Mouse (Mus musculus) CH12.LX (cell line): ENCODE measurements around the gene Otud5. TPM values are rescaled to one million over a fixed set of nuclear protein-coding genes. Genes with fewer than 3 reads are reported as not detected.
A peak's percentile ranks its signal among the peaks of the same experiment; 100 is the strongest.

Experiments
- DNase-seq: peaks from one replicate; pipeline ENCODE4 v3.0.0-alpha.2; 2013; ENCODE audit errors: extremely low read depth
- H3K27ac ChIP-seq: 2 replicates; pipeline ENCODE4 v1.5.1; 2012; ENCODE audit warnings: low read depth, mild to moderate bottlenecking, control low read depth, moderate library complexity; ENCODE audit not compliant: insufficient read depth
- H3K27me3 ChIP-seq: replicated peaks from 2 replicates; pipeline ENCODE3; 2012; ENCODE audit warnings: inconsistent platforms
- H3K36me3 ChIP-seq, 2 experiments: replicated peaks in 1 of 2; 2 replicates each; pipeline versions ENCODE3 to v1.6.1; 2012; ENCODE audit warnings: inconsistent platforms in 1 of 2, low read length in 1 of 2, mild to moderate bottlenecking in 1 of 2, mixed read lengths in 1 of 2, moderate library complexity in 1 of 2; ENCODE audit not compliant: control insufficient read depth in 1 of 2, insufficient read depth in 1 of 2
- H3K4me1 ChIP-seq, 2 experiments: 2 replicates each; pipeline ENCODE4 v1.6.1; 2012; ENCODE audit warnings: inconsistent platforms in 1 of 2, moderate library complexity in 1 of 2; ENCODE audit not compliant: insufficient read depth in 2 of 2, control insufficient read depth in 1 of 2
- H3K4me2 ChIP-seq: 2 replicates; pipeline ENCODE4 v1.6.1; 2012; ENCODE audit warnings: low read depth, mild to moderate bottlenecking, control low read depth; ENCODE audit not compliant: poor library complexity, insufficient read depth, severe bottlenecking
- H3K4me3 ChIP-seq, 3 experiments: fragments of 150-350 bp in 1 of 3; sonication (generic) in 1 of 3; replicated peaks in 1 of 3; 2 replicates each; pipeline versions ENCODE3 to v1.5.1; 2011 to 2012; ENCODE audit warnings: low read depth in 2 of 3, low read length in 2 of 3, mild to moderate bottlenecking in 2 of 3, moderate library complexity in 2 of 3, control low read depth in 1 of 3, improper control_type of control experiment in 1 of 3, inconsistent platforms in 1 of 3, mixed read lengths in 1 of 3; ENCODE audit not compliant: poor library complexity in 1 of 3
- H3K79me2 ChIP-seq: replicated peaks from 2 replicates; pipeline ENCODE4 v1.6.1; 2012; ENCODE audit warnings: mild to moderate bottlenecking, moderate library complexity; ENCODE audit not compliant: control insufficient read depth, poor library complexity, insufficient read depth, severe bottlenecking; ENCODE audit errors: extremely low read depth
- H3K9ac ChIP-seq: 2 replicates; pipeline ENCODE4 v1.6.1; 2012; ENCODE audit warnings: low read depth, mild to moderate bottlenecking, control low read depth, moderate library complexity; ENCODE audit not compliant: insufficient read depth
- H3K9me3 ChIP-seq: replicated peaks from 2 replicates; pipeline ENCODE3; 2012; ENCODE audit warnings: low read length, inconsistent platforms, mixed read lengths
- BHLHE40 ChIP-seq: IDR thresholded peaks from 2 replicates; pipeline ENCODE4 v1.6.1; 2011; ENCODE audit warnings: mild to moderate bottlenecking, low read depth, low read length, improper control_type of control experiment
- CHD2 ChIP-seq: IDR thresholded peaks from 2 replicates; pipeline ENCODE4 v1.6.1; 2011; ENCODE audit warnings: low read length, improper control_type of control experiment
- CTCF ChIP-seq, 2 experiments: IDR thresholded peaks in 1 of 2; conservative IDR thresholded peaks in 1 of 2; 2 replicates each; pipeline ENCODE4 v1.5.1; 2011 to 2012; ENCODE audit warnings: low read depth in 2 of 2, low read length in 2 of 2, improper control_type of control experiment in 1 of 2, inconsistent platforms in 1 of 2, mild to moderate bottlenecking in 1 of 2, moderate library complexity in 1 of 2
- ELF1 ChIP-seq: IDR thresholded peaks from 2 replicates; pipeline ENCODE4 v1.6.1; 2014; ENCODE audit warnings: low read depth, mild to moderate bottlenecking, inconsistent platforms, low read length, improper control_type of control experiment
- ETS1 ChIP-seq: conservative IDR thresholded peaks from 2 replicates; pipeline ENCODE4 v1.6.1; 2012; ENCODE audit warnings: low read depth, mild to moderate bottlenecking, inconsistent platforms, low read length, improper control_type of control experiment, moderate library complexity
- GABPA ChIP-seq: IDR thresholded peaks from 2 replicates; pipeline ENCODE4 v1.6.1; 2012; ENCODE audit warnings: low read depth, low read length, improper control_type of control experiment, inconsistent platforms; ENCODE audit not compliant: insufficient replicate concordance
- HCFC1 ChIP-seq: IDR thresholded peaks from 2 replicates; pipeline ENCODE4 v1.6.1; 2012; ENCODE audit warnings: low read depth, mild to moderate bottlenecking, inconsistent platforms, low read length, improper control_type of control experiment
- JUN ChIP-seq: IDR thresholded peaks from 2 replicates; pipeline ENCODE4 v1.6.1; 2011; ENCODE audit warnings: low read depth, mild to moderate bottlenecking, low read length, improper control_type of control experiment, moderate library complexity; ENCODE audit not compliant: insufficient read depth
- JUND ChIP-seq: conservative IDR thresholded peaks from 2 replicates; pipeline ENCODE4 v1.6.1; 2011; ENCODE audit warnings: low read depth, low read length, improper control_type of control experiment
- KAT2A ChIP-seq: IDR thresholded peaks from 2 replicates; pipeline ENCODE4 v1.6.1; 2012; ENCODE audit warnings: low read length, improper control_type of control experiment, inconsistent platforms; ENCODE audit not compliant: insufficient replicate concordance
- MAFK ChIP-seq: IDR thresholded peaks from 2 replicates; pipeline ENCODE4 v1.6.1; 2011; ENCODE audit warnings: low read length, improper control_type of control experiment; ENCODE audit not compliant: insufficient replicate concordance
- MEF2A ChIP-seq: IDR thresholded peaks from 2 replicates; pipeline ENCODE4 v1.6.1; 2014; ENCODE audit warnings: low read depth, mild to moderate bottlenecking, inconsistent platforms, low read length, improper control_type of control experiment, borderline replicate concordance
- NRF1 ChIP-seq: IDR thresholded peaks from 2 replicates; pipeline ENCODE4 v1.6.1; 2014; ENCODE audit warnings: low read depth, mild to moderate bottlenecking, inconsistent platforms, low read length, improper control_type of control experiment, moderate library complexity
- PAX5 ChIP-seq: IDR thresholded peaks from 2 replicates; pipeline ENCODE4 v1.6.1; 2012; ENCODE audit warnings: low read length, inconsistent platforms, mixed read lengths
- POLR2A ChIP-seq: IDR thresholded peaks from 2 replicates; pipeline ENCODE4 v1.6.1; 2011; ENCODE audit warnings: low read depth, mild to moderate bottlenecking, improper control_type of control experiment, low read length
- SIN3A ChIP-seq: IDR thresholded peaks from 2 replicates; pipeline ENCODE4 v1.6.1; 2012; ENCODE audit warnings: low read length, improper control_type of control experiment, inconsistent platforms
- TBP ChIP-seq: conservative IDR thresholded peaks from 2 replicates; pipeline ENCODE4 v1.6.1; 2011; ENCODE audit warnings: low read depth, low read length, improper control_type of control experiment
- TCF12 ChIP-seq: IDR thresholded peaks from 2 replicates; pipeline ENCODE4 v1.6.1; 2014; ENCODE audit warnings: low read depth, mild to moderate bottlenecking, inconsistent platforms, low read length, improper control_type of control experiment
- USF1 ChIP-seq: IDR thresholded peaks from 2 replicates; pipeline ENCODE4 v1.6.1; 2014; ENCODE audit warnings: low read depth, mild to moderate bottlenecking, inconsistent platforms, low read length, improper control_type of control experiment
- ZKSCAN1 ChIP-seq: IDR thresholded peaks from 2 replicates; pipeline ENCODE4 v1.6.1; 2012; ENCODE audit warnings: low read depth, inconsistent platforms, low read length, improper control_type of control experiment, borderline replicate concordance
- ZNF384 ChIP-seq: IDR thresholded peaks from 2 replicates; pipeline ENCODE4 v1.6.1; 2012; ENCODE audit warnings: low read depth, low read length, improper control_type of control experiment, inconsistent platforms
- dilution Hi-C: fragments of 300-500 bp; cut with MboI; formaldehyde crosslinking; loops from 2 replicates; pipeline ENCODE4 v1.14.3; 2020; ENCODE audit warnings: low sequenced_read_pairs; ENCODE audit not compliant: extremely low pct_unique_long_range_greater_than_20kb, extremely low pct_ligation_motif_present
- in situ Hi-C: fragments of 300-500 bp; cut with MboI; formaldehyde crosslinking; loops from 3 replicates; pipeline ENCODE4 v1.14.3; 2019; ENCODE audit warnings: low sequenced_read_pairs, low pct_ligation_motif_present, low pct_unique_long_range_greater_than_20kb, mixed read lengths
- polyA plus RNA-seq: library from polyadenylated mRNA; unstranded; fragments of >175 nt; gene quantifications from 2 replicates; pipeline ENCODE4 v1.2.1, GENCODE M21; 2012; ENCODE audit warnings: low read depth; ENCODE audit not compliant: insufficient read length
- total RNA-seq, 2 experiments: library from RNA; depleted of rRNA; stranded (reverse); fragments of 300-350 nt in 1 of 2; fragments of >200 nt in 1 of 2; gene quantifications; 2 replicates each; pipeline ENCODE4 v1.2.3; 2012 to 2014

The Otud5 gene
- total and polyA plus RNA-seq, 3 experiments: 58.0 to 92.7 (median 67.8) TPM

DNA sequence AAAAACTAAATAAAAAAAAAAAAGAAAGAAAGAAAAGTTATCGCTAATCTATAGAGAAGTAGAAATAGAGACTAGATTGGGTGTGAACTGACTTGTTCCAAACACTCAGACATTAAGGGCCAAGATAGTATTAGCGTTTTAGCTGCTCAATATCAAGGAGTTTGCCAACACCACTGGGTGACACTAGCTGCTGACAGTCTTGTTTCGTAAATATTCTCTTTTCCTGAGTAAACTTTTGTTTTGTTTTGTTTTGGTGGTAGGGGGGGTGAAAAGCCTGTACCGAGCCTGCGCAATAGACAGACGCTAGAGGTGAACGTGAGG lies 362 bp upstream of the Otud5 start:
- H3K27ac ChIP-seq: no peak overlapping the region
- peaks cover 7 to 33% of the 10 kb centered on the region in 2 experiments for H3K36me3 ChIP-seq
- peaks cover 39% of the 10 kb centered on the region for H3K79me2 ChIP-seq
- no peak for DNase-seq
- in situ Hi-C loops (no loop called here), dilution Hi-C loops (no loop called here)
- TF ChIP-seq MAFK: no peak
- TF ChIP-seq ZKSCAN1: no peak
- peak; percentile 78 for TF ChIP-seq NRF1
- 0 out of 2 replicates have a peak, but pooled peaks have one; percentile 10 for TF ChIP-seq KAT2A
- 0 out of 2 replicates have a peak, but pooled peaks have one; percentile 12 for TF ChIP-seq TCF12
- H3K4me2 ChIP-seq: peak overlapping the region; percentile 65; the same call in 1 of the 2 replicates
- H3K4me1 ChIP-seq: peaks cover 0 to 17% of the 10 kb centered on the region in 2 experiments; a peak in 2 of 4 replicates
- no peaks in the 10 kb centered on the region for H3K9me3 ChIP-seq
- H3K27me3 ChIP-seq: no peaks in the 10 kb centered on the region
- H3K9ac ChIP-seq: peak overlapping the region; percentile 44; the same call in 1 of the 2 replicates
- peak overlapping the region; percentile 39 to 45 (median 41) for H3K4me3 ChIP-seq

DNA sequence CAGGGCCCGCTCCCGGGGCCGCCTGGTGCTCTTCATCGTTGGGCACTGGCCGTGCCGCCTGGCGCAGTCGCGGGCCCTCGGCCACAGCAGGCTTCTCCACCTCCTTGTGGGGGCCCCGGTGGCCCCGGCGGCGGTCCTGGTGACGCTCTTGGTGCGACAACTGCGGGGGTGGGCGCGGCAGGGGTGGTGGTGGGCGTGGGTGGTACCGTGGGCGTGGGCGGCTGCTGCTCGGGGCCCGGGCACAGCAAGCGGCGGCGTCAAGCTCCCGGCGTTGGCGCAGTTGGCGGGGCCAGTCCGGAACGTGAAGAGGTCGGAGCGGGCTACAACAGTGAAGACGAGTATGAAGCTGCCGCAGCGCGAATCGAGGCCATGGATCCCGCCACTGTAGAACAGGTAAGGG lies 1.2 kb downstream of the Otud5 start:
- peak overlapping the region; percentile 68 for H3K27ac ChIP-seq
- 0 out of 2 replicates have a peak, but pooled peaks have one; percentile 8 for TF ChIP-seq SIN3A
- TF ChIP-seq GABPA: no peak
- TF ChIP-seq, all 38 proteins: peak for 1
- dilution Hi-C loops (no loop called here), in situ Hi-C loops (no loop called here)
- Histone ChIP-seq H3K4me1 (peaks cover 0 to 18% of the 10 kb centered on the region in 2 experiments; a peak in 2 of 4 replicates), H3K4me2 (peak overlapping the region; percentile 78; the same call in 1 of the 2 replicates), H3K4me3 (peak overlapping the region; percentile 71 to 98 (median 75)), H3K9me3 (no peaks in the 10 kb centered on the region), H3K36me3 (peaks cover 7 to 26% of the 10 kb centered on the region in 2 experiments), H3K79me2 (peaks cover 55% of the 10 kb centered on the region), H3K27me3 (no peaks in the 10 kb centered on the region), H3K9ac (peak overlapping the region; percentile 99)
- no peak for DNase-seq

DNA sequence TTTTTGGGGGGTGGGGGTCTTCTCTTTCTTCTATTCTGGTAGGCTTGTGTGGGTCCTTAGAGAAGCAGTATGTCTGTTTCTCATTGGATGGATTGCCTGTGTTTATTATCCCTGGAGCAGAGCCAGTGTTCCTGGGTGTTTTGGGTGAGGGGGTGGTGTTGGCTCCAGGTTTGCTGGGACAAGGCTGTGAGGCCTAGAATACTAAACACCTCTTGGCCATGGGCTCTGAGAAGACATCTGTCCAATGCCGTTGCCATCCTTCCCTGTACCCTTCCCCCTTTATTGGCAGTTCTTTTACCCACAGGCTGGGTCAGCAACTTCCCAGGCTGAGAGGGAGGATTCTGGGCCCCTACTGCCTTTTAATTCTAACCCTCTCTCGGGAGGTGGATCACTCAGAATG lies 6.7 kb downstream of the Otud5 start:
- Histone ChIP-seq H3K79me2 (peaks cover 54% of the 10 kb centered on the region), H3K9ac (no peak overlapping the region), H3K36me3 (peaks cover 24 to 67% of the 10 kb centered on the region in 2 experiments), H3K27me3 (no peaks in the 10 kb centered on the region), H3K4me2 (no peak overlapping the region), H3K9me3 (no peaks in the 10 kb centered on the region), H3K4me3 (no peak overlapping the region), H3K27ac (no peak overlapping the region), H3K4me1 (peaks cover 0 to 18% of the 10 kb centered on the region in 2 experiments; a peak in 2 of 4 replicates)
- in situ Hi-C loops (no loop called here), dilution Hi-C loops (no loop called here)
- DNase-seq: no peak
- TF ChIP-seq MEF2A: no peak
- no peak for TF ChIP-seq ETS1
- TF ChIP-seq BHLHE40: no peak
- TF ChIP-seq SIN3A: no peak
- TF ChIP-seq TBP: no peak
- no peak for TF ChIP-seq CHD2
- no peak for TF ChIP-seq USF1
- no peak for TF ChIP-seq JUN
- TF ChIP-seq TCF12: no peak
- TF ChIP-seq JUND: no peak
- TF ChIP-seq HCFC1: no peak
- no peak for TF ChIP-seq ZNF384
- no peak for TF ChIP-seq KAT2A
- TF ChIP-seq POLR2A: no peak
- TF ChIP-seq PAX5: no peak
- no peak for TF ChIP-seq MAFK
- no peak for TF ChIP-seq CTCF (conservative IDR thresholded peaks at IDR 0.05 in 1 of 2, IDR thresholded peaks at IDR 0.05 in 1 of 2; ENCODE audit: low read depth in 2 of 2, low read length in 2 of 2)
- TF ChIP-seq ELF1: no peak
